Mouse (Mus musculus): ENCODE data around the gene Tbata. TPM values are rescaled to one million over a fixed set of nuclear protein-coding genes. Genes with fewer than 3 reads are reported as not detected.
A peak's percentile ranks its signal among the peaks of the same experiment; 100 is the strongest.

Gene Tbata
- polyA plus RNA-seq, 1 experiment from 2014 or later: 1.2 TPM

GRCm38 (mm10) chr10:61145766-61146118 is 26.0 kb upstream of the Tbata start:
- H3K4me3 ChIP-seq (ENCODE audit: low read length): peak overlapping the region; percentile 79
- peak overlapping the region; percentile 93 for H3K27ac ChIP-seq (ENCODE audit: low read depth, low read length)
- H3K9ac ChIP-seq (ENCODE audit: low read depth, low read length): peak overlapping the region; percentile 86
- no peaks in the 10 kb centered on the region for H3K36me3 ChIP-seq (ENCODE audit: control insufficient read depth, insufficient read depth, low read length)
- WGBS: 0% methylated on average over 3 of the region's 3 CpGs
- no peaks in the 10 kb centered on the region for H3K27me3 ChIP-seq (replicated peaks; ENCODE audit: control insufficient read depth, insufficient read depth, low read length)
- peak overlapping the region; percentile 88 for H3K4me2 ChIP-seq (ENCODE audit: low read length)
- no peak for ATAC-seq
- peaks cover 5% of the 10 kb centered on the region for H3K4me1 ChIP-seq (ENCODE audit: control insufficient read depth, insufficient read depth, low read depth, low read length)
- H3K9me3 ChIP-seq (ENCODE audit: control insufficient read depth, low read length): no peaks in the 10 kb centered on the region

- Histone ChIP-seq H3K27ac (ENCODE audit: low read depth, low read length) (peak overlapping the region; percentile 93), H3K4me1 (ENCODE audit: control insufficient read depth, insufficient read depth, low read depth, low read length) (peaks cover 5% of the 10 kb centered on the region), H3K9ac (ENCODE audit: low read depth, low read length) (peak overlapping the region; percentile 86), H3K9me3 (ENCODE audit: control insufficient read depth, low read length) (no peaks in the 10 kb centered on the region), H3K36me3 (ENCODE audit: control insufficient read depth, insufficient read depth, low read length) (no peaks in the 10 kb centered on the region), H3K27me3 (replicated peaks; ENCODE audit: control insufficient read depth, insufficient read depth, low read length) (no peaks in the 10 kb centered on the region), H3K4me2 (ENCODE audit: low read length) (peak overlapping the region; percentile 88), H3K4me3 (ENCODE audit: low read length) (peak overlapping the region; percentile 79)
- under 1% methylated on average over 47 of the region's 53 CpGs for WGBS
- peak; percentile 67 for ATAC-seq
Measured at GRCm38 (mm10) chr10:61146119-61146806, 25.5 kb upstream of the Tbata start.

- no peaks in the 10 kb centered on the region for H3K27me3 ChIP-seq (replicated peaks; ENCODE audit: control insufficient read depth, insufficient read depth, low read length)
- peak overlapping the region; percentile 86 for H3K9ac ChIP-seq (ENCODE audit: low read depth, low read length)
- WGBS: 3% methylated on average over 14 of the region's 14 CpGs
- peak overlapping the region; percentile 79 for H3K4me3 ChIP-seq (ENCODE audit: low read length)
- peaks cover 5% of the 10 kb centered on the region for H3K4me1 ChIP-seq (ENCODE audit: control insufficient read depth, insufficient read depth, low read depth, low read length)
- H3K9me3 ChIP-seq (ENCODE audit: control insufficient read depth, low read length): no peaks in the 10 kb centered on the region
- H3K4me2 ChIP-seq (ENCODE audit: low read length): peak overlapping the region; percentile 88
- peak overlapping the region; percentile 93 for H3K27ac ChIP-seq (ENCODE audit: low read depth, low read length)
- H3K36me3 ChIP-seq (ENCODE audit: control insufficient read depth, insufficient read depth, low read length): no peaks in the 10 kb centered on the region
- ATAC-seq: peak; percentile 69
Measured at GRCm38 (mm10) chr10:61146807-61147156, 25.0 kb upstream of the Tbata start.

- under 1% methylated on average over 79 of the region's 82 CpGs for WGBS
- H3K9ac ChIP-seq (ENCODE audit: low read depth, low read length): peak within 1 kb of the TSS; percentile 86
- peak within 1 kb of the TSS; percentile 79 for H3K4me3 ChIP-seq (ENCODE audit: low read length)
Measured at GRCm38 (mm10) chr10:61147157-61148040, 24.4 kb upstream of the Tbata start, which contains the start of gene Sgpl1. Sgpl1 (minus strand) TSS chr10:61147703.

GRCm38 (mm10) chr10:61149476-61149875 is 22.3 kb upstream of the Tbata start:
- Histone ChIP-seq H3K4me2 (ENCODE audit: low read length) (no peak overlapping the region), H3K27ac (ENCODE audit: low read depth, low read length) (no peak overlapping the region), H3K4me1 (ENCODE audit: control insufficient read depth, insufficient read depth, low read depth, low read length) (peaks cover 5% of the 10 kb centered on the region), H3K9ac (ENCODE audit: low read depth, low read length) (no peak overlapping the region), H3K9me3 (ENCODE audit: control insufficient read depth, low read length) (no peaks in the 10 kb centered on the region), H3K27me3 (replicated peaks; ENCODE audit: control insufficient read depth, insufficient read depth, low read length) (no peaks in the 10 kb centered on the region), H3K4me3 (ENCODE audit: low read length) (no peak overlapping the region), H3K36me3 (ENCODE audit: control insufficient read depth, insufficient read depth, low read length) (no peaks in the 10 kb centered on the region)
- 75% methylated on average over 3 of the region's 3 CpGs for WGBS
- no peak for ATAC-seq

More at GRCm38 (mm10) chr10:61147157-61148040, 24.4 kb upstream of the Tbata start, which contains the start of gene Sgpl1:
- Histone ChIP-seq H3K4me1 (ENCODE audit: control insufficient read depth, insufficient read depth, low read depth, low read length) (peaks cover 5% of the 10 kb centered on the region), H3K27me3 (replicated peaks; ENCODE audit: control insufficient read depth, insufficient read depth, low read length) (no peaks in the 10 kb centered on the region), H3K9me3 (ENCODE audit: control insufficient read depth, low read length) (no peaks in the 10 kb centered on the region), H3K4me2 (ENCODE audit: low read length) (peak within 1 kb of the TSS; percentile 88), H3K36me3 (ENCODE audit: control insufficient read depth, insufficient read depth, low read length) (no peaks in the 10 kb centered on the region), H3K27ac (ENCODE audit: low read depth, low read length) (peak within 1 kb of the TSS; percentile 93)
- ATAC-seq: peak; percentile 93

- Histone ChIP-seq H3K4me1 (ENCODE audit: control insufficient read depth, insufficient read depth, low read depth, low read length) (peaks cover 2% of the 10 kb centered on the region), H3K36me3 (ENCODE audit: control insufficient read depth, insufficient read depth, low read length) (no peaks in the 10 kb centered on the region), H3K9me3 (ENCODE audit: control insufficient read depth, low read length) (no peaks in the 10 kb centered on the region), H3K4me3 (ENCODE audit: low read length) (no peak overlapping the region), H3K27ac (ENCODE audit: low read depth, low read length) (no peak overlapping the region), H3K4me2 (ENCODE audit: low read length) (no peak overlapping the region), H3K9ac (ENCODE audit: low read depth, low read length) (no peak overlapping the region), H3K27me3 (replicated peaks; ENCODE audit: control insufficient read depth, insufficient read depth, low read length) (no peaks in the 10 kb centered on the region)
- WGBS: 50% methylated on average over 6 of the region's 6 CpGs
- ATAC-seq: no peak
Measured at GRCm38 (mm10) chr10:61150616-61151015, 21.1 kb upstream of the Tbata start.

- Histone ChIP-seq H3K9me3 (ENCODE audit: control insufficient read depth, low read length) (no peaks in the 10 kb centered on the region), H3K27ac (ENCODE audit: low read depth, low read length) (no peak overlapping the region)
- no peak for ATAC-seq
Measured at GRCm38 (mm10) chr10:61152131-61152530, 19.6 kb upstream of the Tbata start.

GRCm38 (mm10) chr10:61155611-61156010 is 16.1 kb upstream of the Tbata start:
- 78% methylated on average over 3 of the region's 3 CpGs for WGBS
- ATAC-seq: no peak

More at GRCm38 (mm10) chr10:61152131-61152530, 19.6 kb upstream of the Tbata start:
- no peaks in the 10 kb centered on the region for H3K4me1 ChIP-seq (ENCODE audit: control insufficient read depth, insufficient read depth, low read depth, low read length)
- H3K4me3 ChIP-seq (ENCODE audit: low read length): no peak overlapping the region
- H3K4me2 ChIP-seq (ENCODE audit: low read length): no peak overlapping the region
- no peaks in the 10 kb centered on the region for H3K36me3 ChIP-seq (ENCODE audit: control insufficient read depth, insufficient read depth, low read length)
- H3K27me3 ChIP-seq (replicated peaks; ENCODE audit: control insufficient read depth, insufficient read depth, low read length): no peaks in the 10 kb centered on the region
- no peak overlapping the region for H3K9ac ChIP-seq (ENCODE audit: low read depth, low read length)

GRCm38 (mm10) chr10:61156453-61156852 is 15.3 kb upstream of the Tbata start:
- WGBS: 95% methylated on average over 2 of the region's 2 CpGs
- Histone ChIP-seq H3K4me3 (ENCODE audit: low read length) (no peak overlapping the region), H3K9ac (ENCODE audit: low read depth, low read length) (no peak overlapping the region), H3K27me3 (replicated peaks; ENCODE audit: control insufficient read depth, insufficient read depth, low read length) (no peaks in the 10 kb centered on the region), H3K36me3 (ENCODE audit: control insufficient read depth, insufficient read depth, low read length) (no peaks in the 10 kb centered on the region), H3K4me1 (ENCODE audit: control insufficient read depth, insufficient read depth, low read depth, low read length) (no peaks in the 10 kb centered on the region), H3K27ac (ENCODE audit: low read depth, low read length) (no peak overlapping the region), H3K9me3 (ENCODE audit: control insufficient read depth, low read length) (no peaks in the 10 kb centered on the region), H3K4me2 (ENCODE audit: low read length) (no peak overlapping the region)
- ATAC-seq: no peak

More at GRCm38 (mm10) chr10:61155611-61156010, 16.1 kb upstream of the Tbata start:
- Histone ChIP-seq H3K4me2 (ENCODE audit: low read length) (no peak overlapping the region), H3K9me3 (ENCODE audit: control insufficient read depth, low read length) (no peaks in the 10 kb centered on the region), H3K4me3 (ENCODE audit: low read length) (no peak overlapping the region), H3K27me3 (replicated peaks; ENCODE audit: control insufficient read depth, insufficient read depth, low read length) (no peaks in the 10 kb centered on the region), H3K9ac (ENCODE audit: low read depth, low read length) (no peak overlapping the region), H3K4me1 (ENCODE audit: control insufficient read depth, insufficient read depth, low read depth, low read length) (no peaks in the 10 kb centered on the region), H3K27ac (ENCODE audit: low read depth, low read length) (no peak overlapping the region), H3K36me3 (ENCODE audit: control insufficient read depth, insufficient read depth, low read length) (no peaks in the 10 kb centered on the region)

Data from hindbrain, embryonic 16.5 days (tissue).